Mouse (Mus musculus) bone marrow, adult 2 months (tissue): Measurements from ENCODE around the gene Bcas3.

Experiments
- CTCF ChIP-seq: fragments of 200-500 bp; IDR thresholded peaks from 2 replicates; pipeline ENCODE4 v1.5.1; 2011; ENCODE audit warnings: low read length, control low read depth; ENCODE audit not compliant: control insufficient read depth, insufficient read depth
- POLR2A ChIP-seq: fragments of 200-500 bp; IDR thresholded peaks from 2 replicates; pipeline ENCODE4 v1.6.1; 2011; ENCODE audit warnings: low read depth, mild to moderate bottlenecking, control low read depth, low read length, borderline replicate concordance; ENCODE audit not compliant: control insufficient read depth

DNA sequence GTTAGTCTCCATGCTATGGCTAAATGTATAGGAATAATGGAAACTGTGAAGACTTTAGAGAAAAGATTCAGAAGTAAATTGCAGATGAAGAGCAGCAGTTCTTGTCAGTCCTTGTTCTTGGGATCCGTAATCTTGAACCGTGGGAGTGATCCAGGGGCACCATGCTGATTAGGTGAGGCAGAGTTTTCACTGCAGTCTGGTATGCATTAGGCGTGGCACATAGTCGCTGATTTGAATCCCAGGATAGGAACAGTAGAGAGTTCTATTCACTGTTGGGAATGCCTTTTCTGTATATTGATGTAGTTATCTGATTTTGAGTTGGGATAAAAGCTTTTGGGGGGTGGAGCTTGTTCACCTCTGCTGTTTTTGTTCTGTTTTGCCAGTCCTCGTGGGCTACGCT is 74.4 kb downstream of the Bcas3 start:
- TF ChIP-seq CTCF (no peak), POLR2A (no peak)
